Mouse (Mus musculus) gastrocnemius, postnatal 14 days (tissue): Measurements from ENCODE around the gene Gprasp2. TPM values are rescaled to one million over a fixed set of nuclear protein-coding genes. Genes with fewer than 3 reads are reported as not detected.
"Not testable (repeated sequence)": the region's sequence is repeated elsewhere in the genome, so short reads cannot be mapped to it uniquely, and the experiment has no call there.

Experiments
- DNase-seq: peaks from one replicate; pipeline ENCODE4 v3.0.0; 2021; ENCODE audit warnings: mixed read lengths
- intact Hi-C: fragments of 180-260 bp; cut with DNase I; formaldehyde crosslinking; loops from one replicate; pipeline ENCODE4 v1.15.1; 2025; ENCODE audit warnings: low total_unique reads
- long read RNA-seq, 2 experiments: library from polyadenylated mRNA; stranded (forward); transcript quantifications; one replicate each; pipeline ENCODE4 v2.0.0; 2021
- total RNA-seq, 2 experiments: library from RNA; stranded (reverse); gene quantifications; 2 replicates each; pipeline ENCODE4 v1.2.3; 2021

Gprasp2 gene
- 1 to 10 TPM; 1.4 to 2.1 TPM for total RNA-seq
- long read RNA-seq, experiment 1, result 0 reads
- long read RNA-seq, experiment 2, partial matches to known transcripts, result 0 of 2 reads
- long read RNA-seq, experiment 2, other reads (novel, unspliced or antisense), result 1 of 2 reads

GRCm38 (mm10) chrX:135838521-135839360 lies at the start of gene Gprasp2:
Gene Gprasp2, plus strand, starts transcription at chrX:135839034.
- DNase-seq, intact Hi-C loops: not testable (repeated sequence)

GRCm38 (mm10) chrX:135791536-135791935 lies 47.3 kb upstream of the Gprasp2 start:
- no peak for DNase-seq
- intact Hi-C loops, result no loop called here

GRCm38 (mm10) chrX:135792326-135792725 lies 46.5 kb upstream of the Gprasp2 start:
- intact Hi-C loops, result no loop called here
- DNase-seq, result no peak

GRCm38 (mm10) chrX:135795591-135796304 lies 43.1 kb upstream of the Gprasp2 start:
- intact Hi-C loops, result not testable (repeated sequence)
- peak; percentile 53 for DNase-seq

- intact Hi-C loops, DNase-seq: not testable (repeated sequence)
These were observed 42.3 kb upstream of the Gprasp2 start for GRCm38 (mm10) chrX:135796305-135797211.

GRCm38 (mm10) chrX:135797212-135797644 lies 41.6 kb upstream of the Gprasp2 start, which contains the start of gene Bhlhb9:
Gene Bhlhb9, plus strand, starts transcription at chrX:135797594.
- intact Hi-C loops, result not testable (repeated sequence)
- peak; percentile 36 for DNase-seq

DNA sequence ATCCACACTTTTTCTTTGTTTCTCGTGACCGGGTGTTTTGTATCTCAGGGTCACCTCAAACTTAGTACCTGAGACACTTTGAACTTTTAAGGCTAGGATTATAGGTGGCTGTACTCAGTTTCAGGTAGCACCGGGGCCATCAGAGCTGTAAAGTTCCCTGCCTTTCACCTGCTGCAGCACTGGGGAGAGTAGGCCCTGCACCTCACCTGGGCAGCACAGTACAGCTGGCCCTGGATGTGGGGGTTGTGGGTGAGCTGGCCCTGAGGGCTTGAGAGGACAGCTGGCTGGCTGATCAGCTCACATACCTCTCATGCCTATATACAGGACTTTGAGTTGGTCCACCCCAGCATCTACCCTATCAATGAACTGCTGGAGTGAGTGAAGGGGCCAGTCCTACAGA lies 34.7 kb upstream of the Gprasp2 start:
- no peak for DNase-seq
- intact Hi-C loops, result no loop called here

GRCm38 (mm10) chrX:135805780-135806179 lies 33.1 kb upstream of the Gprasp2 start:
- intact Hi-C loops, result loop anchor here (5.0 kb wide), 1 partner anchor 157 kb away; no protein-coding TSS in a partner anchor
- no peak for DNase-seq

GRCm38 (mm10) chrX:135835896-135836295 lies 2.9 kb upstream of the Gprasp2 start:
- DNase-seq, intact Hi-C loops: not testable (repeated sequence)

DNA sequence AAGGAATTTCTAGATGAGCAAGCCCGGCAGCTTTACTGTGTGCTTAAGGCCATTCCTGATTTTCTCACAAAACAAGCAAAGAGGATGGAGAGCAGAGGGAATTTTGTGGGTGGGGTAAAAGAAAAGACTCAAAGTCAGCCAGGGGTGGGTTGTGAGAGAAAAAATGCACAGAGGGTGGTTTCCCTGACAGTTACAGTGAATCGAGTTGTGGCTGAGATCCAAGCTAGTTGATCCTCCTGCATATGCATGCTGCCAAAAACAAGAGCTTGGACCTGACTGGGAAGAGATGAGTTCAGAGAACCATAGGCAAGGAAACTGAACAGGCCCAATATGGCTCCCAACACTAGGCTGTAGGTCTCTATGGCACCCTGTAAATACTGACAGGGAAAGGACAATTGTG lies 938 bp upstream of the Gprasp2 start:
- intact Hi-C loops, result no loop called here
- no peak for DNase-seq

- intact Hi-C loops, result not testable (repeated sequence)
These were observed 860 bp downstream of the Gprasp2 start for GRCm38 (mm10) chrX:135839397-135840391.

DNA sequence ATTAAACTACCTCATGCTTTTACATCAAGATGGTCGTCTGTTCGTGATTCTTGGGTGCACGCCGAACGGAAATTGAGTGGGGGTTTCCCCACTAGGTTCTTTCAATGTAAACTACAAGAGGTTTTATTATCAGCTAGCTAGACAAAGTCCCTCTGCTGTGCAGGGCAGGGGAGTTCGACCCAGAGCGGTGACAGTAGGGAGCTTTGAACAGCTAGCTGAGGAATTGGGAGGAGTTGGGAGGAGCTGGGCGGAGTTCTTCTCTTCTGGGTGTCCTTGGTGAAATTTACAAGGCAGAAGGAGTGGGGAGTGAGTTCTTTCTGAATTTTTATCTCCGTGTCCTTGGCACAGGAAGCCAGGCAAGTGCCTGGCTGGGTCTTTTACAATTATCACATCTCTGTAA lies 28.0 kb downstream of the Gprasp2 start:
- intact Hi-C loops, DNase-seq: not testable (repeated sequence)

More at GRCm38 (mm10) chrX:135839397-135840391, 860 bp downstream of the Gprasp2 start:
- not testable (repeated sequence) for DNase-seq

GRCm38 (mm10) chrX:135876679-135877078 lies 37.8 kb downstream of the Gprasp2 start:
- intact Hi-C loops, result no loop called here
- no peak for DNase-seq

DNA sequence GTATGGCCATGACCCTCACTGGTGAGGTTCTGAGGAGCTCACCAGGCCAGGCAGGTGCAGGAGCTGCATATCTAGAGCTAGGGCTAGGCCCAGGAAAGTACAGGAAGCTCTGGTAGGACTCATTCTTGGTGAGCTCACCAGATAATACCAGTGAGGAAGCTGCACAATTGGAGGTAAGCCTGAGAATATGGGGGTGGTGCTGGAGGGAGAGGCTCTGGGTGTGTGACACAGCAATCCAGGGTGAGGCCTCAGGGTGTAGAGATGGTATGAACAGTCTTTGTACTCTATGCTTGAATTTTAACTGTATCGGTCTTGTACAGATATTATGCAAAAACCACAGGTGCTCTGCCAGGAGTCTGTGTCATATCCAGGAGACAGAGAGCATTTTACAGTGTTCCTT lies 40.8 kb downstream of the Gprasp2 start:
- no peak for DNase-seq
- intact Hi-C loops, result no loop called here

- intact Hi-C loops, result no loop called here
- DNase-seq, result peak; percentile 61
These were observed 46.8 kb downstream of the Gprasp2 start for GRCm38 (mm10) chrX:135885411-135886233.

- intact Hi-C loops, result no loop called here
- peak; percentile 13 for DNase-seq
These were observed 47.4 kb downstream of the Gprasp2 start for GRCm38 (mm10) chrX:135886234-135886585.
